Mouse (Mus musculus) stomach, embryonic 16.5 days (tissue): ENCODE measurements around the gene Hpgd. TPM values are rescaled to one million over a fixed set of nuclear protein-coding genes. Genes with fewer than 3 reads are reported as not detected.
"Not testable (repeated sequence)": the region's sequence is repeated elsewhere in the genome, so short reads cannot be mapped to it uniquely, and the experiment has no call there.

Experiments
- ATAC-seq: fragments of 200-750 bp; cut with Nextera tagmentation; 2 replicates; pipeline ENCODE4 v1.8.0; 2017; ENCODE audit warnings: moderate number of reproducible peaks, moderate TSS enrichment; ENCODE audit not compliant: insufficient read depth, low FRiP score
- H3K27ac ChIP-seq: fragments of 300-500 bp; sonication (generic); 2 replicates; pipeline ENCODE4 v1.5.1; 2014; ENCODE audit warnings: low read length
- H3K27me3 ChIP-seq: fragments of 300-500 bp; sonication (generic); 2 replicates; pipeline ENCODE4 v1.6.1; 2014; ENCODE audit warnings: low read length, control low read depth, mixed read lengths; ENCODE audit not compliant: control insufficient read depth, insufficient read depth
- H3K36me3 ChIP-seq: fragments of 300-500 bp; sonication (generic); 2 replicates; pipeline ENCODE4 v1.6.1; 2014; ENCODE audit warnings: low read length; ENCODE audit not compliant: control insufficient read depth, insufficient read depth
- H3K4me1 ChIP-seq: fragments of 300-500 bp; sonication (generic); 2 replicates; pipeline ENCODE4 v1.6.1; 2014; ENCODE audit warnings: low read length, control low read depth, mixed read lengths; ENCODE audit not compliant: control insufficient read depth, insufficient read depth
- H3K4me2 ChIP-seq: fragments of 300-500 bp; sonication (generic); 2 replicates; pipeline ENCODE4 v1.6.1; 2014; ENCODE audit warnings: low read depth, low read length, mixed read lengths
- H3K4me3 ChIP-seq: fragments of 300-500 bp; sonication (generic); replicated peaks from 2 replicates; pipeline ENCODE4 v1.5.1; 2014; ENCODE audit warnings: mild to moderate bottlenecking, low read length
- H3K9ac ChIP-seq: fragments of 300-500 bp; sonication (generic); 2 replicates; pipeline ENCODE4 v1.6.1; 2014; ENCODE audit warnings: low read length
- H3K9me3 ChIP-seq: fragments of 300-500 bp; sonication (generic); replicated peaks from 2 replicates; pipeline ENCODE4 v1.6.1; 2016; ENCODE audit warnings: low read length, control low read depth; ENCODE audit not compliant: control insufficient read depth
- WGBS: fragments of 180-500 bp; shearing (Covaris S2); extraction: QIAGEN DNeasy Blood & Tissue Kit; methylation state at CpG from one replicate; pipeline ENCODE4 v1.1.7; 2014; 5-methylcytosine and 5-hydroxymethylcytosine counted together
- polyA plus RNA-seq: library from polyadenylated mRNA; unstranded; fragments of >200 nt; fragmentation: Nextera tagmentation; extraction: Ambion mirVana; gene quantifications from 2 replicates; pipeline ENCODE4 v1.2.1, GENCODE M21; 2015

Gene Hpgd
- polyA plus RNA-seq: 85.5 and 91.9 TPM in 2 replicates

DNA sequence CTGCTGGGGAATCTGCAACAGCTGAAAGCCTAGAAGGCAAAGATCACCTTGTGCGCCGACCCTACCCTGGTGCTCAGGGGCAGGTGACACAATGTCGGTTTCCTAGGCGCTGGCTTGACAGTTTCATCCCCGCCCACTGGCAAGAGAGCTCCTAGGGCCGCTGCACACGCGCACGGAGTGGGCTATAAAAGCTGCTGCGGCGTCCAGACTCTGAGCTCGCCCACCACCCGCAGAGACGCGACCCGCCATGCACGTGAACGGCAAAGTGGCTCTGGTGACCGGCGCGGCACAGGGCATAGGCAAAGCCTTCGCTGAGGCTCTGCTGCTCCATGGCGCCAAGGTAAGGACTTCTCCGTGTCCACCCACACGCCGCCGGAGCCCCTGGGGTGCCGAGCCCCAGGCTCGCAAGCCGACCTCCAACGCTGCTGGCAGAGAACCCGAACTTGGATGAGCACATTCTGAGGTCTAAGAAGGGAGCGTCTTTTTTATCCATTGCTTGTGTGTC lies at the start of gene Hpgd:
Hpgd (plus strand) TSS at position 213 of the 505 bp plus-strand sequence.
- H3K27ac ChIP-seq: peak within 1 kb of the TSS; percentile 90
- peaks cover 8% of the 10 kb centered on the region for H3K4me1 ChIP-seq
- WGBS: under 1% methylated on average over 33 of the region's 33 CpGs
- H3K36me3 ChIP-seq: no peaks in the 10 kb centered on the region
- H3K4me3 ChIP-seq: peak within 1 kb of the TSS; percentile 78
- H3K9me3 ChIP-seq: no peaks in the 10 kb centered on the region
- peak; percentile 87 for ATAC-seq
- peak within 1 kb of the TSS; percentile 90 for H3K9ac ChIP-seq
- H3K4me2 ChIP-seq: peak within 1 kb of the TSS; percentile 79
- H3K27me3 ChIP-seq: no peaks in the 10 kb centered on the region

DNA sequence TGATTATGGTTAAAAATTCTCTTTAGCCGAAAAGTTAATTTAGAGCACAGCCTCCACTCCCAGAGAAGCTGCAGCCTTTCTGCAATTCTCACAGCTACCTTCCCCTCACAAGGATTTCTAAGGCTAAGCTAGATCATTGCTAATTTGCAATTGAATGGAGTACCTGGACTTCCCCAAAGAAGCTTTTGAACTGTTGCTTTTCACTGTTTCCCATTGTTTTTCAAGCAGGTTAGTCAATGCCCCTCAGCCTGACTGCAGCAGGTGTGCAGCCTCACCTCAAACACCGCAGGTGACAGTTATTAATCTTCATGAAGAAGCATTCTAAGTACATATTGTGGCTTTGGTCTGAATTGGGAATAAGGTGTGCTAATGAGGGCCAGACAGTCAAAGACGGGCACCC lies 42.7 kb upstream of the Hpgd start:
- not testable (repeated sequence) for H3K4me3 ChIP-seq, ATAC-seq, H3K4me1 ChIP-seq, H3K27me3 ChIP-seq, H3K36me3 ChIP-seq, H3K9ac ChIP-seq, H3K27ac ChIP-seq, H3K4me2 ChIP-seq, H3K9me3 ChIP-seq
- WGBS: 76% methylated on average over 3 of the region's 3 CpGs

DNA sequence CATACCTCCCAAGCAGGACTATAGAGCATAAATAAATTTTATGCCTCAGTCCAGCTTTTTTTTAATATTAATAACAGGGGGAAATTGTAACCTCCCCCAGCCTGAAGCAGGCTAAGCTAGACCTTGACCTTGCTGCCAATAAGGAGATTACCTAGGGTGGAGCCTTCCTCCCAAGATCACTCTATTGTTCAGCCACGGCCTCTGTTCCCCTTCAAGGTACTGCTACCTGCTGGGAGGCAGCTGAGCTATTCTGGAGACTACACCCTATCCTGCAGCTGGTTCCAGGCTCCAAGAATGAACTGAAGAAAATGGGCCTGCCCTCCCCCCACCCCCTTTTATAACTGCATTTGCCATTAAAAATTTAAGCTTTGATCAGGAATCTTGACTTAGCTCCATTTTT lies 42.1 kb upstream of the Hpgd start:
- no peak overlapping the region for H3K9ac ChIP-seq
- H3K4me2 ChIP-seq: no peak overlapping the region
- no peak overlapping the region for H3K4me3 ChIP-seq
- H3K9me3 ChIP-seq: no peaks in the 10 kb centered on the region
- no peaks in the 10 kb centered on the region for H3K36me3 ChIP-seq
- ATAC-seq: no peak
- H3K27me3 ChIP-seq: no peaks in the 10 kb centered on the region
- H3K4me1 ChIP-seq: no peaks in the 10 kb centered on the region
- H3K27ac ChIP-seq: no peak overlapping the region
- 79% methylated on average over 1 of the region's 1 CpGs for WGBS

DNA sequence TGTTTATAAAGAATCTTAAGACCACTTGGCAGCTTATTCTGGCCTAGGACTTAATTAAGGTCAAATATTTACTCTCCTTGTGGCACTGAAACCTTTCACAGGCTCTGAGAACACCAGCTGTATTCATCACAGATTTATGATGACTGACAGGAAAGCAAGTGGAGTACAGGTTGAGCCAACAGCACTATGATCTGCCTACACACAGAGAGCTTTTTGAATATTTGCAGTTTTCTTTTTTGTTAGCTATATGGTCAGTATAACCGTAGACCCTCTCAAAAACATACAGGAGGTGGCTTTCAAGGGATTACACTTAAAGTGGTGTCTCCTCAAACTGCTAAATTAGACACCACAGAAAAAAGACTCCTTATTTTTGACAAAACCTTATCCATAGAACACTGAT lies 33.2 kb upstream of the Hpgd start:
- 39% methylated on average over 1 of the region's 1 CpGs for WGBS
- Histone ChIP-seq H3K27ac (no peak overlapping the region), H3K36me3 (no peaks in the 10 kb centered on the region), H3K9ac (no peak overlapping the region), H3K9me3 (no peaks in the 10 kb centered on the region), H3K27me3 (no peaks in the 10 kb centered on the region), H3K4me2 (no peak overlapping the region), H3K4me1 (no peaks in the 10 kb centered on the region), H3K4me3 (no peak overlapping the region)
- no peak for ATAC-seq

- WGBS: 32% methylated on average over 10 of the region's 10 CpGs
- H3K9me3 ChIP-seq: no peaks in the 10 kb centered on the region
- H3K27me3 ChIP-seq: no peaks in the 10 kb centered on the region
- H3K9ac ChIP-seq: no peak overlapping the region
- peak; percentile 44; the same call in 1 of the 2 replicates for ATAC-seq
- H3K4me3 ChIP-seq: no peak overlapping the region
- 0 out of 2 replicates have a peak overlapping the region, but pooled peaks have one; percentile 14 for H3K27ac ChIP-seq
- no peak overlapping the region for H3K4me2 ChIP-seq
- H3K4me1 ChIP-seq: no peaks in the 10 kb centered on the region; the same call in 1 of the 2 replicates
- no peaks in the 10 kb centered on the region for H3K36me3 ChIP-seq
Measured at GRCm38 (mm10) chr8:56269687-56270663, 24.4 kb upstream of the Hpgd start.

DNA sequence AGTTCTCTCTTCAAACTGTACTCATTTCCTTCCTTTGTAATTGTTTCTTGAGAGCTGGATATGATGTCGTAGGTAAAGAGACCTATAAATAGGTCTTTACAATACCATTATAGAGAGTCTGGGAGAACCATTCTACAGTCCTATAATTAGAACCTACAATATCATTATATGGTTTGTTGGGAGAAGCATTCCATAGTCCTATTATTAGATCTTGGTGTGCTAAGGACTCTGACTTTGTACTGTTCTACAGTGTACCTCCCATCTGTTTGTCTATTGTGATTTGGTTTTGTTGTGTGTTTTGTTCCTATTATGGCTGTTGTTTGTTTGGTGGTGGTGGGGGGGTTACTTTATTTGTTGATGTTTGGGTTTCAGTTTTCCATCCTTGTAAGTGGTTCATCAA lies 21.5 kb upstream of the Hpgd start:
- Histone ChIP-seq H3K27me3 (no peaks in the 10 kb centered on the region), H3K9ac (no peak overlapping the region), H3K4me2 (no peak overlapping the region), H3K4me1 (no peaks in the 10 kb centered on the region; the same call in 1 of the 2 replicates), H3K27ac (no peak overlapping the region), H3K4me3 (no peak overlapping the region), H3K36me3 (no peaks in the 10 kb centered on the region), H3K9me3 (no peaks in the 10 kb centered on the region)
- WGBS: 73% methylated on average over 1 of the region's 1 CpGs
- ATAC-seq: no peak

- no peaks in the 10 kb centered on the region for H3K27me3 ChIP-seq
- H3K4me3 ChIP-seq: no peak overlapping the region
- no peak for ATAC-seq
- no peaks in the 10 kb centered on the region for H3K36me3 ChIP-seq
- H3K9me3 ChIP-seq: no peaks in the 10 kb centered on the region
- no peak overlapping the region for H3K4me2 ChIP-seq
- H3K9ac ChIP-seq: no peak overlapping the region
- no peak overlapping the region for H3K27ac ChIP-seq
- H3K4me1 ChIP-seq: no peaks in the 10 kb centered on the region
Measured at GRCm38 (mm10) chr8:56275316-56275715, 19.1 kb upstream of the Hpgd start.

- Histone ChIP-seq H3K9ac (no peak overlapping the region), H3K27me3 (no peaks in the 10 kb centered on the region), H3K4me2 (no peak overlapping the region), H3K36me3 (no peaks in the 10 kb centered on the region), H3K4me1 (no peaks in the 10 kb centered on the region), H3K4me3 (no peak overlapping the region), H3K9me3 (no peaks in the 10 kb centered on the region), H3K27ac (peak overlapping the region; percentile 14; the same call in 1 of the 2 replicates)
- ATAC-seq: peak; percentile 81
- 63% methylated on average over 7 of the region's 9 CpGs for WGBS
Measured at GRCm38 (mm10) chr8:56277810-56278528, 16.4 kb upstream of the Hpgd start.
